Mouse (Mus musculus): Measurements from ENCODE around the gene Arl8b. TPM values are rescaled to one million over a fixed set of nuclear protein-coding genes. Genes with fewer than 3 reads are reported as not detected.

Gene Arl8b
- polyA plus RNA-seq, 1 experiment from 2014 or later = 84.3 TPM

DNA sequence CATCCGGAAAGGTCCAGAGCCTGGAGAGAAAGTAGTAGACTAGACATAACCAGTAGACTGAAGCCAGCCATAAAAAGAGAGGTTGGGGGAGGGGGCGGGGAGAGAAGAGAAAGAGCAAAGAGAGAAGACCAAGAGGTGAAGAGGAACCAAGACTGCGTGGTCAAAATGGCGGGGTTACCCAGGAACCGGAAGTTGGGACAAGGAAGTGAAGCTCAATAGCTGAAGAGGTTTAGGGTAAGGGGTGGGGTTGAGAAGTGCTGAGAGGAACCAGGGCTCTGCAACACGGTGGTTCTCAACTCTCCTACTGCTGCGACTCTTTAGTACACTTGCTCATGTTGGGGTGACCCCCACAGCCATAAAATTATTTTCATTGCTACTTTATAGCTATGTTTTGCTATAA is 27.0 kb upstream of the Arl8b start:
- Histone ChIP-seq H3K27ac (ENCODE audit: low read depth, low read length) (no peak overlapping the region), H3K4me2 (no peak overlapping the region), H3K4me1 (ENCODE audit: control insufficient read depth, insufficient read depth, low read length) (no peaks in the 10 kb centered on the region), H3K36me3 (ENCODE audit: control insufficient read depth, insufficient read depth, low read length) (no peaks in the 10 kb centered on the region), H3K9ac (ENCODE audit: low read length) (no peak overlapping the region), H3K9me3 (ENCODE audit: control insufficient read depth, low read length) (no peaks in the 10 kb centered on the region), H3K27me3 (ENCODE audit: control insufficient read depth, insufficient read depth, low read length) (no peaks in the 10 kb centered on the region), H3K4me3 (ENCODE audit: low read depth, low read length) (no peak overlapping the region)
- WGBS = 93% methylated on average over 7 of the region's 7 CpGs
- ATAC-seq (ENCODE audit: low FRiP score) = no peak
- DNase-seq (ENCODE audit: low spot score, missing footprints) = no peak

DNA sequence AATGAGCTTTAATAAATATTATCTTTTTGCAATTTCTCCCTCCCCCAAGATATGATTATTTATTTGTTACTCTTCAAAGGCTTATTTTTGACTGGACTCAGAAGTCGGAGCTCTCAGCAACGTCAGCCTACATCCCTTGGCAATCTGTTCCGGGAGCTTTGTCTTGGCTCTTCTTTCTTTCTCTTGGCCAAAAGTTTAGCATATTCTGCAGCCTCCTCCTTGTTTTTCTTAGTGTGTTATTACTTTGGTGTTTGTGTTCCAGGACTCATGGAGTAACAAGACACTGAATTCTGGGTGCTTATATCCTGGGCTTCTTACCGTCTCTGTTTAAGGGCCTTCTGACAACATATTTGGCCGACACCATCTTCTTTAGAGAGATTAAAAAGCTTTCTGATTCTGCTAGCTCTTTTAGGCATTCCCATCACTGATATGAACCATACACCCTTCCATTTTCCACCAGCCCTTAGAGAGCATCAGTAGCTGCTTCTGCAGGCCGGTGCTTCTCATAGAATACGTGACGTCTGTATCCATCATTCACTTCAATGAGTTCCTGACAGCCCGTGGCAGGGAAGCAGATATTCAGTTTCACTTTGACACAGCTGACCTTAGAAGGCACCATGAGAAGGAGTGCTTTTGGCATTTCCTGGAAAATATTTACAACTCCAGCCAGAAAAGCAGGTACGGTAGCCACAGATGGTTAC is 23.8 kb upstream of the Arl8b start:
- no peak overlapping the region for H3K4me2 ChIP-seq
- H3K4me1 ChIP-seq (ENCODE audit: control insufficient read depth, insufficient read depth, low read length) = no peaks in the 10 kb centered on the region
- 85% methylated on average over 10 of the region's 10 CpGs for WGBS
- H3K36me3 ChIP-seq (ENCODE audit: control insufficient read depth, insufficient read depth, low read length) = no peaks in the 10 kb centered on the region
- H3K27me3 ChIP-seq (ENCODE audit: control insufficient read depth, insufficient read depth, low read length) = no peaks in the 10 kb centered on the region
- no peaks in the 10 kb centered on the region for H3K9me3 ChIP-seq (ENCODE audit: control insufficient read depth, low read length)
- no peak overlapping the region for H3K9ac ChIP-seq (ENCODE audit: low read length)
- no peak overlapping the region for H3K4me3 ChIP-seq (ENCODE audit: low read depth, low read length)
- no peak overlapping the region for H3K27ac ChIP-seq (ENCODE audit: low read depth, low read length)
- DNase-seq (ENCODE audit: low spot score, missing footprints) (no peak), ATAC-seq (ENCODE audit: low FRiP score) (no peak)

DNA sequence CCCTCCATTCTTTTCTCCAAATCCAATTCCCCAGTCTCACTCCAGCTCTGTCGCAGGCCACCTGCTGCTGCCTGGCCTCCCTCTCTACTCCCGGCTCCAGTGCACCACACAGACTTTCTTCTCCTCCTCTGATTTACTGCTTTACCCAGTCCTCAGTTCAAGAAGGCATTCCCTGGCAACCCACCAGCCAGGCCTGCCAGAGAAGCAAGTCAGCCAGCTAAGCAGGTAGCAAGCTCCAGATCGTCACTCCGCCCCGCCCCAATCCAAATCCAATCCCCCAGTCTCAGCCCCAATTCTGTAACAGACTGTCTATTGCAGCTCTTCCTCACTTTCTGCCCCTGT is 23.2 kb upstream of the Arl8b start:
- Histone ChIP-seq H3K4me3 (ENCODE audit: low read depth, low read length) (no peak overlapping the region), H3K27ac (ENCODE audit: low read depth, low read length) (no peak overlapping the region), H3K4me1 (ENCODE audit: control insufficient read depth, insufficient read depth, low read length) (no peaks in the 10 kb centered on the region), H3K4me2 (no peak overlapping the region), H3K9me3 (ENCODE audit: control insufficient read depth, low read length) (no peaks in the 10 kb centered on the region), H3K27me3 (ENCODE audit: control insufficient read depth, insufficient read depth, low read length) (no peaks in the 10 kb centered on the region), H3K36me3 (ENCODE audit: control insufficient read depth, insufficient read depth, low read length) (no peaks in the 10 kb centered on the region), H3K9ac (ENCODE audit: low read length) (no peak overlapping the region)
- ATAC-seq (ENCODE audit: low FRiP score) = no peak
- WGBS = 79% methylated on average over 5 of the region's 5 CpGs
- DNase-seq (ENCODE audit: low spot score, missing footprints) = no peak

DNA sequence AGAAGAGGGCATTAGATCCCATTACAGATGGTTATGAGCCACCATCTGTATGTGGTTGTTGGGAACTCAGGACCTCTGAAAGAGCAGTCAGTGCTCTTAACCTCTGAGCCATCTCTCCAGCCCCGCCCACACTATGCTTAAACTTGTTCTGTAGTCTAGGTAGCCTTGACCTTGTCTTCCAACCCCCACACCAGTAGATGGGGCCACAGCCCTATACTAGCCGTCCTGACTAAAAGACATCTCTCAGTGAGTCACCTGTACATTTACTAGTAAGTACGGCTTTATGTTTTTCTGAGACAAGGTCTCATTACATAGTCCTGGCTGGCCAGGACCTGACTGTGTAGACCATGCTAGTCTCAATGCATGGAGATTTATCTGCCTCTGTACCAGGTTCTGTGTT is 12.0 kb upstream of the Arl8b start:
- Histone ChIP-seq H3K9me3 (ENCODE audit: control insufficient read depth, low read length) (no peaks in the 10 kb centered on the region), H3K9ac (ENCODE audit: low read length) (no peak overlapping the region), H3K27ac (ENCODE audit: low read depth, low read length) (no peak overlapping the region), H3K36me3 (ENCODE audit: control insufficient read depth, insufficient read depth, low read length) (no peaks in the 10 kb centered on the region), H3K4me3 (ENCODE audit: low read depth, low read length) (no peak overlapping the region), H3K4me1 (ENCODE audit: control insufficient read depth, insufficient read depth, low read length) (no peaks in the 10 kb centered on the region), H3K27me3 (ENCODE audit: control insufficient read depth, insufficient read depth, low read length) (no peaks in the 10 kb centered on the region), H3K4me2 (no peak overlapping the region)
- DNase-seq (ENCODE audit: low spot score, missing footprints) (peak; percentile 31), ATAC-seq (ENCODE audit: low FRiP score) (no peak)
- 82% methylated on average over 3 of the region's 3 CpGs for WGBS

DNA sequence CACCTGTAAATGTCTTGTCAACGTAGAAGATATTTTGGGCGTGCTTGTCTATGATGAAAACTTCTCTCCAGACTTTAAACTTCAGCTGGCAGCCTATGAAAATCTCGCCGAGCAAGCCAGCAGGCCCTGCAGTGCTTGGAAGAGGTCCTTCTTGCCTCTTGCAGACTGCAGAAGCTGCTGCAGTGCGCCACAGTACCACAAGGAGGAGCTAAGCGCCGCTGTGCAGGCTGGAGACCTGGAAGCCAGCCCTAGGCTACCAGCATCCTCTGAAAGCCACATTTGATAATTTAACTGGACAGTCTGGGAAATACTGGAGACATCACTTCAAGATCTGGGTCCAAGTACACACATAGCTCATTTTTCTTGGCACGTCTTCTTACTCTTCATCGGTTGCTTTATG is 10.0 kb upstream of the Arl8b start:
- H3K27ac ChIP-seq (ENCODE audit: low read depth, low read length) = no peak overlapping the region
- peak; percentile 87 for ATAC-seq (ENCODE audit: low FRiP score)

DNA sequence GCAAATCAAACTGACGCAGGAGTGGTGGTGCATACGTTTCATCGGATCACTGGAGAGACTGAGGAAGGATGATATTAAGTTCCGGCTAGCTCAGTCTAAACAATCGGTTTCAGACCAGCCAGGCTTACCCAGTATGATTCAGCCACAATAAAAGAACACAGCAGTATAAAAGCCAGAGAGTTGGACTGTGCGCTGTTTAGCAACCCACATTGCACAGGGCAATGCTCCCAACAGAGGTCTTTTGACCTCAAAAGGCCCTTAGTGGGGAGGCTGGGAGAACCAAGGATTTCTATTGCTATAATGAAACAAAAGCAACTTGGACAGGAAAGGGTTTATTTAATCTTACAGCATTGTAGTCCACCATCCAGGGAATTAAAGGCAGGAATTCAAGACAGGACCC is 9.4 kb upstream of the Arl8b start:
- Histone ChIP-seq H3K9me3 (ENCODE audit: control insufficient read depth, low read length) (no peaks in the 10 kb centered on the region), H3K36me3 (ENCODE audit: control insufficient read depth, insufficient read depth, low read length) (no peaks in the 10 kb centered on the region), H3K4me3 (ENCODE audit: low read depth, low read length) (no peak overlapping the region), H3K27me3 (ENCODE audit: control insufficient read depth, insufficient read depth, low read length) (no peaks in the 10 kb centered on the region), H3K27ac (ENCODE audit: low read depth, low read length) (no peak overlapping the region), H3K9ac (ENCODE audit: low read length) (no peak overlapping the region), H3K4me2 (no peak overlapping the region), H3K4me1 (ENCODE audit: control insufficient read depth, insufficient read depth, low read length) (no peaks in the 10 kb centered on the region)
- DNase-seq (ENCODE audit: low spot score, missing footprints) (no peak), ATAC-seq (ENCODE audit: low FRiP score) (no peak)
- 89% methylated on average over 6 of the region's 6 CpGs for WGBS

More for the DNA sequence above, 10.0 kb upstream of the Arl8b start:
- Histone ChIP-seq H3K27me3 (ENCODE audit: control insufficient read depth, insufficient read depth, low read length) (no peaks in the 10 kb centered on the region), H3K4me3 (ENCODE audit: low read depth, low read length) (no peak overlapping the region), H3K9me3 (ENCODE audit: control insufficient read depth, low read length) (no peaks in the 10 kb centered on the region), H3K4me2 (no peak overlapping the region), H3K9ac (ENCODE audit: low read length) (no peak overlapping the region), H3K4me1 (ENCODE audit: control insufficient read depth, insufficient read depth, low read length) (no peaks in the 10 kb centered on the region), H3K36me3 (ENCODE audit: control insufficient read depth, insufficient read depth, low read length) (no peaks in the 10 kb centered on the region)
- peak; percentile 96 for DNase-seq (ENCODE audit: low spot score, missing footprints)
- 18% methylated on average over 9 of the region's 9 CpGs for WGBS

DNA sequence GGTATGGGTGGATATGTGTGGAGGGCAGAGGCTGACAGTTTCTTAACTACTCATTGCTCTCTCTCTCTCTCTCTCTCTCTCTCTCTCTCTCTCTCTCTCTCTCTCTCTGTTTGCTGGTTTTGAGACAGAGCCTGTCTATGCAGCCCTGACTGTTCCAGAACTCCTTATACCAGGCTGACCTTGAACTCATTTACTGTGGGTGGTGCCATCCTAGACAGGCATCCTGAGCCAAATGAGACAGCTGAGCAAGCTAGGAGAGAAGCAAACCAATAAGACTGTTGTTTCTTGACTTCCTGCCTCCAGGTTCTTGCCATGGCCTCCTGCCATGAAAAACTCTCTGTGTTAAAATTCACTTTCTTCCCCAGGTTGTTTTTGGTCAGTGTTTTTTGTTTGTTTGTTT is 6.6 kb upstream of the Arl8b start:
- Histone ChIP-seq H3K9me3 (ENCODE audit: control insufficient read depth, low read length) (no peaks in the 10 kb centered on the region), H3K27ac (ENCODE audit: low read depth, low read length) (no peak overlapping the region), H3K27me3 (ENCODE audit: control insufficient read depth, insufficient read depth, low read length) (no peaks in the 10 kb centered on the region), H3K9ac (ENCODE audit: low read length) (no peak overlapping the region), H3K4me3 (ENCODE audit: low read depth, low read length) (no peak overlapping the region), H3K4me2 (no peak overlapping the region), H3K36me3 (ENCODE audit: control insufficient read depth, insufficient read depth, low read length) (no peaks in the 10 kb centered on the region), H3K4me1 (ENCODE audit: control insufficient read depth, insufficient read depth, low read length) (no peaks in the 10 kb centered on the region)
- no peak for ATAC-seq (ENCODE audit: low FRiP score)
- peak; percentile 10 for DNase-seq (ENCODE audit: low spot score, missing footprints)

DNA sequence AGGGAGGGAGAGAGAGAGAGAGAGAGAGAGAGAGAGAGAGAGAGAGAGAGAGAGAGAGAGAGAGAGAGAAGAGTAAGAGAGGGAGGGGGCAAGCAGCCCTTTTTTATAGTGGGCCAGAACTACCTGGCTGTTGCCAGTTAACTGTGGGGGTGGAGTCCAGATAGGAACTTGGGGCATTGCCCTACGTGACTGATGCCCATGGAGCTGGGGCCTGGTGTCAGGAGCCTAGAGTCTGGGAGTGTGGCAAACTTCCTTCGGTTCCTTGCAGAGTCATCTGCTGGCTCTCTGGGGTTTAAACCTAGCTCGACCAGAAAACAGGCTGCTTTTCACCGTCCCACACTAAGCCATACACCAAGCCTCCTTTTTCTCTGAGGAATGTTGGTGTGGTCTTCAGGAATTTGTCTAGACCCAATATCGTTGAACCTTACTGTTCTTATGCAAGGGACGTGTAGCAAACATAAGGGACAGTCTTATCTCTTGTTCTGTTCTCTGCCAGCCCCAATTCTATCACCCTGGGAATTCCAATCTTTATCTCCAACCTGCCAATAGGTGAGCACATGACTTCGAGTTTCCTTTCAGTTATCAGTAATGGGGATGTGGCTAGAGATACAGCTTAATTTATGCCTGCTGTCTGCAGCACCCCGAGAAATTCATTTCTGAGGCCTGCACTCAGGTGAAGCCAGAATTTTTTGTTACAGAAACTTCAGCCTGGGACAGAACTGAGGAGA is 5.2 kb upstream of the Arl8b start:
- Histone ChIP-seq H3K4me2 (no peak overlapping the region), H3K4me3 (ENCODE audit: low read depth, low read length) (no peak overlapping the region), H3K36me3 (ENCODE audit: control insufficient read depth, insufficient read depth, low read length) (no peaks in the 10 kb centered on the region), H3K27me3 (ENCODE audit: control insufficient read depth, insufficient read depth, low read length) (no peaks in the 10 kb centered on the region), H3K4me1 (ENCODE audit: control insufficient read depth, insufficient read depth, low read length) (no peaks in the 10 kb centered on the region), H3K27ac (ENCODE audit: low read depth, low read length) (no peak overlapping the region), H3K9ac (ENCODE audit: low read length) (no peak overlapping the region), H3K9me3 (ENCODE audit: control insufficient read depth, low read length) (no peaks in the 10 kb centered on the region)
- ATAC-seq (ENCODE audit: low FRiP score) = no peak
- DNase-seq (ENCODE audit: low spot score, missing footprints) = peak; percentile 12
- WGBS = 74% methylated on average over 8 of the region's 8 CpGs

DNA sequence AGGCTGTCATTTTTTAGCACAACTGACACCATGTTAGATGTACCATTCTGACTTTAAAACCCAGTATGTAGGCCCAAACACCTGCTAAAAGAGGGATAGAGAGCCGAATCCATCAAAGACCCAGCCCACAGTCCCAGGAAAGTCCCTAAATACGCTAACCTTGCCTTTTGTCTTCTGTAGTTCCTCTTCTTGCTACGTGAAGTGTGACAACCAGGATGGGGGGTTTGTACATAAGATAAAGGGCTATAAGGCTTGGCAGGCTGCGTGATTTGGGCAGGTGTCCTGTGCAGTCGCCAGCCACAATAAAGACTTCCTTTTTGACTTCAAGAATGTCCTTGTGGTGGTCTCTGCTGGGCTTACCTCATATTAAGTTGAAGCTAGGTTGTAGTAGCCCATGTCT is 4.5 kb upstream of the Arl8b start:
- ATAC-seq (ENCODE audit: low FRiP score) = no peak
- Histone ChIP-seq H3K4me1 (ENCODE audit: control insufficient read depth, insufficient read depth, low read length) (no peaks in the 10 kb centered on the region), H3K9me3 (ENCODE audit: control insufficient read depth, low read length) (no peaks in the 10 kb centered on the region), H3K4me2 (no peak overlapping the region), H3K27ac (ENCODE audit: low read depth, low read length) (no peak overlapping the region), H3K27me3 (ENCODE audit: control insufficient read depth, insufficient read depth, low read length) (no peaks in the 10 kb centered on the region), H3K36me3 (ENCODE audit: control insufficient read depth, insufficient read depth, low read length) (no peaks in the 10 kb centered on the region), H3K9ac (ENCODE audit: low read length) (no peak overlapping the region), H3K4me3 (ENCODE audit: low read depth, low read length) (no peak overlapping the region)
- peak; percentile 35 for DNase-seq (ENCODE audit: low spot score, missing footprints)
- WGBS = 72% methylated on average over 5 of the region's 5 CpGs

All from midbrain, embryonic 11.5 days (tissue).